Mouse (Mus musculus): ENCODE measurements around the gene Fam57b.

GRCm38 (mm10) chr7:126823202-126823711 lies 25.8 kb downstream of the Fam57b start:
- TF ChIP-seq USF1 (IDR thresholded peaks at IDR 0.05; ENCODE audit: low read depth) (no peak), CTCF (IDR thresholded peaks at IDR 0.05; ENCODE audit: control insufficient read depth, insufficient read depth, insufficient read length) (no peak), MYOG (IDR thresholded peaks at IDR 0.05; ENCODE audit: control insufficient read depth, extremely low read depth, insufficient read length) (no peak), MYOD1 (IDR thresholded peaks at IDR 0.05; ENCODE audit: control insufficient read depth, insufficient read length, low read depth) (no peak), MAX (IDR thresholded peaks at IDR 0.05) (no peak)
